Mouse (Mus musculus) hindbrain, embryonic 15.5 days (tissue): Measurements from ENCODE around the gene Ddx24. TPM values are rescaled to one million over a fixed set of nuclear protein-coding genes. Genes with fewer than 3 reads are reported as not detected.

Experiments used
- ATAC-seq: fragments of 200-750 bp; cut with Nextera tagmentation; 2 replicates; pipeline ENCODE4 v1.8.0; 2017; ENCODE audit warnings: low read depth, moderate number of reproducible peaks, moderate TSS enrichment; ENCODE audit not compliant: low FRiP score
- H3K27ac ChIP-seq: fragments of 300-500 bp; sonication (generic); replicated peaks from 2 replicates; pipeline ENCODE4 v1.5.1; 2015; ENCODE audit warnings: mild to moderate bottlenecking, inconsistent platforms
- H3K27me3 ChIP-seq: fragments of 300-500 bp; sonication (generic); 2 replicates; pipeline ENCODE4 v1.6.1; 2015; ENCODE audit warnings: control low read depth, inconsistent platforms
- H3K36me3 ChIP-seq: fragments of 300-500 bp; sonication (generic); 2 replicates; pipeline ENCODE4 v1.6.1; 2015; ENCODE audit warnings: control low read depth, inconsistent platforms
- H3K4me1 ChIP-seq: fragments of 300-500 bp; sonication (generic); replicated peaks from 2 replicates; pipeline ENCODE4 v1.6.1; 2015; ENCODE audit warnings: control low read depth, inconsistent platforms
- H3K4me2 ChIP-seq: fragments of 300-500 bp; sonication (generic); 2 replicates; pipeline ENCODE4 v1.6.1; 2015; ENCODE audit warnings: moderate library complexity, mild to moderate bottlenecking, inconsistent platforms
- H3K4me3 ChIP-seq: fragments of 300-500 bp; sonication (generic); 2 replicates; pipeline ENCODE4 v1.5.1; 2015; ENCODE audit warnings: mild to moderate bottlenecking, inconsistent platforms
- H3K9ac ChIP-seq: fragments of 300-500 bp; sonication (generic); 2 replicates; pipeline ENCODE4 v1.6.1; 2015; ENCODE audit warnings: inconsistent platforms
- H3K9me3 ChIP-seq: fragments of 300-500 bp; sonication (generic); 2 replicates; pipeline ENCODE4 v1.6.1; 2016; ENCODE audit warnings: control low read depth, inconsistent platforms
- WGBS: fragments of 180-500 bp; shearing (Covaris S2); methylation state at CpG from one replicate; pipeline ENCODE4 v1.1.7; 2015; 5-methylcytosine and 5-hydroxymethylcytosine counted together
- polyA plus RNA-seq: library from polyadenylated mRNA; unstranded; fragments of >200 nt; fragmentation: Nextera tagmentation; extraction: Ambion mirVana; gene quantifications from 2 replicates; pipeline ENCODE4 v1.2.1, GENCODE M21; 2015

Gene Ddx24
- polyA plus RNA-seq, 1 experiment from 2014 or later: 158 TPM

DNA sequence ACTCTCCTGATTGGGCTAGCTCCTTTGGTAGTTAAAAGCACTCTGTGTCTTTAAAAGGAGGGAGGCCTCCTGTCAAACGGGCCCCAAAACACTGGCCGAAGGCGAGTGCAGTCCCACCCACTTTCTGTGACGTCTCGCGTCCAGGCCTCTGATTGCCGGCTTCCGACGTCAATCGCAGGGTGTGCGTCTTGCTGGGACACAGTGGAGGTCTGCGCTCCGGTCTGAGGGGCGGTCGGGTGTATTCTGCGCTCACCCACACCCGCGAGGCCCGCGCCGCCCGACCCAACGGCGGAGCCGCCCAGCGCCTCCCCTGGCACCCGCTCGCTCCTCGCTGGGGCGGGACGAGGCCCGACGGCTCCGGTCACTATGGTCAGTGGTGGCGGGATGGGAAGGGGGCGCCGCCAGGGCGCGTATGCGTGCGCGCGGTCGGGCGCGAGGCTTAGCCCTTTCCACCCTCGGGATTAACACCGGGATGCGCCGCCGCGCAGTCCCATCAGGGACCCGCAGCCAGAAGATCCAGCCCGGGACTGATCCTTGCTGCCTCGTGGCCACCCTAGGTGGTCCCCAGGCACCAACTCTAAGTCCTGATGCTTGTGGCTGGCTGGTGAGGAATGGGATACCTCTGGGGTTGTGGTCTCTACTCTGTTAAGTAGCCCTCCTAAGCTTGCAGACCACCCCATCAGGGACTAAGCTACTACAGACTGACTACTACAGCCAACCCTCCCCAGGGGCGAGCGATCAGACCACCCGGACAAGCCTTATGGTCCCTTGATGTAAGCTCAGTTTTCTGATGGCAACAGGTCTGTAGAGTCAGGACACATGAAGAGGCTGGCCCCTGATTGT lies 36.9 kb downstream of the Ddx24 start, which contains the start of gene Otub2:
Gene Otub2, plus strand, starts transcription at position 178 of the 843 bp plus-strand sequence.
- ATAC-seq: peak; percentile 99

GRCm38 (mm10) chr12:103380226-103380625 lies 45.4 kb downstream of the Ddx24 start:
- no peak overlapping the region for H3K4me3 ChIP-seq
- WGBS: 84% methylated on average over 4 of the region's 4 CpGs
- H3K9ac ChIP-seq: no peak overlapping the region
- H3K36me3 ChIP-seq: no peaks in the 10 kb centered on the region
- H3K27ac ChIP-seq: no peak overlapping the region
- H3K4me1 ChIP-seq: no peaks in the 10 kb centered on the region
- no peak for ATAC-seq
- H3K27me3 ChIP-seq: no peaks in the 10 kb centered on the region
- H3K9me3 ChIP-seq: no peaks in the 10 kb centered on the region
- no peak overlapping the region for H3K4me2 ChIP-seq

More for the DNA sequence above, 36.9 kb downstream of the Ddx24 start, which contains the start of gene Otub2:
- peak within 1 kb of the TSS; percentile 84 for H3K4me2 ChIP-seq
- peak within 1 kb of the TSS; percentile 73 for H3K4me3 ChIP-seq
- H3K9ac ChIP-seq: peak within 1 kb of the TSS; percentile 82
- WGBS: under 1% methylated on average over 56 of the region's 58 CpGs
- H3K27ac ChIP-seq: peak within 1 kb of the TSS; percentile 77
- H3K36me3 ChIP-seq: no peaks in the 10 kb centered on the region
- no peaks in the 10 kb centered on the region for H3K9me3 ChIP-seq
- peaks cover 19% of the 10 kb centered on the region for H3K4me1 ChIP-seq
- H3K27me3 ChIP-seq: no peaks in the 10 kb centered on the region

DNA sequence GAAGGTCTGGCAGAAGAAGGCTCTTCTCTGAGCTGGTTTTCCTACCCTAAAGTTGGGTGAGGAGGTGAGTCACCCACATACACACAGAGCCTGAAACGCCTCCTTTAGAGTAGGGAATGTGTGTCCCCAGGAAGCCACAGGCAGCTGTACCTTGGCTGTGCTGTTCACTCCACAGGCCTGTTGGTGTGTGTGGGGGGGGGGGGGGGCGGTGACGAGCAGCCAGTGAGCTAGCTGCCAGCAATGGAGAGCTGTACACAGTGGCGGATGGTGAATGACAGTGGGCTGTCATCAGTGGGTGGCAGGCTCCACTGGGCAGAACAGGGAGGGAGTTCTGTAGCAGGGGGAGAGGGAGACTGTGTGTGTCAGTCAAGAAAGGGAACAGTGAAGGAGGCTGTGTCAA lies 48.9 kb downstream of the Ddx24 start:
- H3K4me1 ChIP-seq: no peaks in the 10 kb centered on the region
- 60% methylated on average over 4 of the region's 4 CpGs for WGBS

DNA sequence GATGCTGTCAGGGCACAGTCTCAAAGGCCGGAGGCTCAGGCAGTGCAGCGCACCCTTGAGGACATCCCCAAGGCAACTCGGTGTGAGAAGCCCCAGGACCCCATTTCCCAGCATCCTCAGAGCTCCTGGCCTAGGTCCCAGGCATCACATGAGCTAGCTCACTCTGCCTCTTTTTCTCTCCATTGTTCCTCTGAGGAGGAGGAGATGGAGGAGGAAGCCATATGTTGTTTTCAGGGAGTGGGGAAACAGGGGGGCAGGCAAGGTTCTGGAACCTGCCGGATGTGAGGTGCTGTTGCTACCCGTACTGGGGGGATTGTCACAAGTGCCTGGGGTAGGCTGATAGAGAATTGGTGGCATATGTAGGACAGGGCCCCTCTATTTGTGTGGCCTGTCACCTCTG lies 49.5 kb downstream of the Ddx24 start:
- H3K36me3 ChIP-seq: no peaks in the 10 kb centered on the region
- H3K9ac ChIP-seq: no peak overlapping the region
- no peak overlapping the region for H3K4me3 ChIP-seq
- no peaks in the 10 kb centered on the region for H3K9me3 ChIP-seq
- 0 out of 2 replicates have a peak, but pooled peaks have one; percentile 52 for ATAC-seq
- WGBS: 63% methylated on average over 5 of the region's 5 CpGs
- H3K4me2 ChIP-seq: no peak overlapping the region
- H3K27ac ChIP-seq: no peak overlapping the region
- H3K4me1 ChIP-seq: no peaks in the 10 kb centered on the region
- no peaks in the 10 kb centered on the region for H3K27me3 ChIP-seq

More for the DNA sequence above, 48.9 kb downstream of the Ddx24 start:
- H3K9ac ChIP-seq: no peak overlapping the region
- H3K27ac ChIP-seq: no peak overlapping the region
- H3K4me2 ChIP-seq: no peak overlapping the region
- no peak overlapping the region for H3K4me3 ChIP-seq
- no peaks in the 10 kb centered on the region for H3K9me3 ChIP-seq
- ATAC-seq: no peak
- H3K27me3 ChIP-seq: no peaks in the 10 kb centered on the region
- no peaks in the 10 kb centered on the region for H3K36me3 ChIP-seq

GRCm38 (mm10) chr12:103373530-103374236 lies 51.9 kb downstream of the Ddx24 start:
- H3K27me3 ChIP-seq: no peaks in the 10 kb centered on the region
- H3K4me3 ChIP-seq: no peak overlapping the region
- no peak overlapping the region for H3K4me2 ChIP-seq
- no peaks in the 10 kb centered on the region for H3K9me3 ChIP-seq
- WGBS: 83% methylated on average over 8 of the region's 8 CpGs
- no peak overlapping the region for H3K9ac ChIP-seq
- no peak overlapping the region for H3K27ac ChIP-seq
- no peaks in the 10 kb centered on the region for H3K36me3 ChIP-seq
- ATAC-seq: no peak
- no peaks in the 10 kb centered on the region for H3K4me1 ChIP-seq

GRCm38 (mm10) chr12:103371711-103372110 lies 53.9 kb downstream of the Ddx24 start:
- Histone ChIP-seq H3K9ac (no peak overlapping the region), H3K9me3 (no peaks in the 10 kb centered on the region), H3K4me1 (0 out of 2 replicates have a peak, but pooled peaks cover 3% of the 10 kb centered on the region), H3K27ac (no peak overlapping the region), H3K36me3 (no peaks in the 10 kb centered on the region), H3K27me3 (no peaks in the 10 kb centered on the region), H3K4me3 (no peak overlapping the region), H3K4me2 (no peak overlapping the region)
- WGBS: 34% methylated on average over 6 of the region's 6 CpGs
- no peak for ATAC-seq

DNA sequence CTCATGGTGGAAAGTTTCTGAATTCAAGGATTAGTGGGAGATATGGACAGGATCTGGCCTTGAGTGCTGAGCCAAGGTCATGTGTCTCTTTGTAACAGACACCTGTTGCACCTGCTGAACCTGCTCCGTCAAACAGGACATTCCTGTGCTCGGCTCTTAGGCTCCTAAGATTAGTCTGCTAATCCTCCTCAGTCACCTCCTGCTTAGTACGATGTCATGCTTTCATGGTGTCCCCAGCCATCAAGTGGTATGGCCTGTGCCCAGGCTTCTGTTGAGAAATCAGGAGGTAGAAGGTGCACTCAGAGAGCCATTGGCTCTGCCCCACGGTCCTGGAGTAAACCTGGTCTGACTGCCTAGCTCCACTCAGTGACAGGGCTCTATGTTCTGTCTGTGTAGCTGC lies 54.8 kb downstream of the Ddx24 start:
- no peak overlapping the region for H3K9ac ChIP-seq
- H3K27ac ChIP-seq: no peak overlapping the region
- H3K36me3 ChIP-seq: no peaks in the 10 kb centered on the region
- 0 out of 2 replicates have a peak, but pooled peaks cover 3% of the 10 kb centered on the region for H3K4me1 ChIP-seq
- no peak for ATAC-seq
- no peaks in the 10 kb centered on the region for H3K9me3 ChIP-seq
- no peak overlapping the region for H3K4me3 ChIP-seq
- WGBS: 81% methylated on average over 4 of the region's 4 CpGs
- H3K4me2 ChIP-seq: no peak overlapping the region
- H3K27me3 ChIP-seq: no peaks in the 10 kb centered on the region

DNA sequence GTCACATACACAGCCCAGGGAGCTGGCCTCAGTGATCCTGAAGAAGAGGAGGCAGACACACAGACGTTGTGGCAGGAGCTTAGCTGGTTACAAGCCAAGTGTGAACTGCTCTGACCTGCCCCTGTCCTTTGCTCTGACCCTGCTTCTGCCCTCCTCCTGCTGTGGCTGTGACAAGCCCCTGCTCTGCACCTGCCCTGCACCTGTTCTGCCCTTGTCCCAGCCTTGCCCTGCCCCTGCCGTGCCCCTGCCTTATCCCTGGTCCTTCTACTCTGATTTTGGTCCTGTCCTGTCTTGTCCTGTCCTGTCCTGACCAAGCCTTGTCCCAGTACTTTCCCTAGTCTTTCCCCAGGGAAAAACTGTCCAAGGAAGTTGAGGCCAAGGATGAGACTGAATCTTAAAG lies 56.9 kb downstream of the Ddx24 start:
- H3K27ac ChIP-seq: no peak overlapping the region
- WGBS: 59% methylated on average over 2 of the region's 2 CpGs
- no peaks in the 10 kb centered on the region for H3K36me3 ChIP-seq
- H3K4me3 ChIP-seq: no peak overlapping the region
- H3K9me3 ChIP-seq: no peaks in the 10 kb centered on the region
- ATAC-seq: no peak
- H3K27me3 ChIP-seq: no peaks in the 10 kb centered on the region
- H3K4me1 ChIP-seq: 0 out of 2 replicates have a peak, but pooled peaks cover 3% of the 10 kb centered on the region
- no peak overlapping the region for H3K9ac ChIP-seq
- no peak overlapping the region for H3K4me2 ChIP-seq

DNA sequence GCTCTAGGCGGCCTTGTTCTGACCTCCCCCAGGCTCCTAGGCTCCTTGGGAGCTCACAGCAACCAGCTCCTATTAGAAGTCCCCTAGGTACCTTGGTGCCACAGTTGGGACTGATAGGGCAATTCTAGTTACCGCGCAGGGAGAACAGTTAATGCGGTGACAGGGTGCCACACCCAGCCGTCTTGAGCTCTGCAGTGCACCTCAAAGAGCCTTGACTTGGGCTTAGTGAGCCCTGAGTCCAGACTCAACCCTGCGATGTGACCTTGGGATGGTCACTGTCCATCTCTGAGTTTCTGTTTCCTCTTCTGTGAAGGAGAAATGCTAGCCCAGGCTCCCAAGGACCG lies 57.3 kb downstream of the Ddx24 start:
- H3K4me2 ChIP-seq: 0 out of 2 replicates have a peak overlapping the region, but pooled peaks have one; percentile 30
- no peak; the same call in 1 of the 2 replicates for ATAC-seq

GRCm38 (mm10) chr12:103367620-103368325 lies 57.9 kb downstream of the Ddx24 start:
- Histone ChIP-seq H3K9me3 (no peaks in the 10 kb centered on the region), H3K4me1 (0 out of 2 replicates have a peak, but pooled peaks cover 3% of the 10 kb centered on the region), H3K4me2 (peak overlapping the region; percentile 30; the same call in 1 of the 2 replicates), H3K36me3 (no peaks in the 10 kb centered on the region), H3K4me3 (no peak overlapping the region), H3K27ac (no peak overlapping the region), H3K27me3 (no peaks in the 10 kb centered on the region), H3K9ac (no peak overlapping the region)
- WGBS: 19% methylated on average over 18 of the region's 18 CpGs
- peak; percentile 81 for ATAC-seq

More for the DNA sequence above, 57.3 kb downstream of the Ddx24 start:
- Histone ChIP-seq H3K27me3 (no peaks in the 10 kb centered on the region), H3K27ac (no peak overlapping the region), H3K9me3 (no peaks in the 10 kb centered on the region), H3K9ac (no peak overlapping the region), H3K4me3 (no peak overlapping the region), H3K36me3 (no peaks in the 10 kb centered on the region), H3K4me1 (0 out of 2 replicates have a peak, but pooled peaks cover 3% of the 10 kb centered on the region)
- 84% methylated on average over 7 of the region's 7 CpGs for WGBS

DNA sequence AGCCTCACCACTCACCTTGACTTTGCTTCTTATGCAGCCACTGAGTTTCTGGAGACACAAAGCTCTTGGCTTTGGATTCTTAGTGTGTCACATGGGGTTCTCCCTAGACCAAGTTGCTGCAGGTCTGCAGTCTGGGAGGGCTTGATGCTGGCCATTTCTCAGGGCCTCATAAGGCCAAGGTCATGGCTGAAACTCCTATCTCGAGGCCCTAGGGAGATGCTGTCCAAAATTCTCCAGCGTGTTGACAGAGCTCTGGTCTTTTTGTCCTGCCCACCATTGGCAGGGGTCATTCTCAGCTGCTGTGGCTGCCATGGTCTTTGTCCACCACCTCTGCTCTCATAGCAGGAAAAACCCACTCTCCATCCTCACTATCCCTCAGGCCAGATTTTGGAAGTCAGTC lies 58.5 kb downstream of the Ddx24 start:
- Histone ChIP-seq H3K9ac (no peak overlapping the region), H3K36me3 (no peaks in the 10 kb centered on the region), H3K4me3 (no peak overlapping the region), H3K27ac (no peak overlapping the region), H3K9me3 (no peaks in the 10 kb centered on the region), H3K4me2 (no peak overlapping the region), H3K4me1 (0 out of 2 replicates have a peak, but pooled peaks cover 3% of the 10 kb centered on the region), H3K27me3 (no peaks in the 10 kb centered on the region)
- no peak for ATAC-seq
- 68% methylated on average over 2 of the region's 2 CpGs for WGBS
